Mouse (Mus musculus): Measurements from ENCODE around the gene Prkce. TPM values are rescaled to one million over a fixed set of nuclear protein-coding genes. Genes with fewer than 3 reads are reported as not detected.

Gene Prkce
- polyA plus RNA-seq, 1 experiment from 2014 or later: 8.1 TPM

DNA sequence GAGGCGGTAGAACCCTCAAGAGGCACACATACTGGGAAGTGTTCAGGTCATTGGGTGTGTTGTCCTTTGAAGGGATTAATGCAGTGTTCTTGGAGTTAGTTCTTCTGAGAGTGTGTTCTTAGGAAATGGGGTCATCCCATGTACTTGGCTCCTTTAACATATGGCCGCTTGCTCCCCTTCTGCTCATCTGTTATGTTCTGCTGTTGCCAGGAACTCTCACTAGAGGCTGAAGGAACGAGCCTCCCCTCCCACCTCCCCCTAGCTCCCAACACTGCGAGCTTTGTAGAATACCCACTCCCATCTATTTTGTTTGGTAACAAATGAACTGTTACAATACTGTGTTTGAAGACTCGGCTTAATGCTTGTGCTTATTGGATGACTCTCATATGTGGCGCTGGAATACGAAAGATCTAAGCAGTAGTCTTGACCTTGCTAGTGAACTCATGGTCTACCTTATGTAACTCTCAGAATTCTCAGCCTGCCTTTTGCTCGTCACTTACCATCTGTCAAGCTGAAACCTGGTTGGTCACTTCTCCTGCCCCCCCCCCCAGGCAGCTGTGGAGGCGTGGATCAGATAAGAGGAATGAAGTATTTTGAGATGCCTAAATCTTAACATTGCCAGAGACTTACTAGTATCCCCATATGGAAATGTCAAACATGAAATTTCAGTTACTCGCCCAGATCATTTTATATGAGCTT, 58.1 kb downstream of the Prkce start:
- Histone ChIP-seq H3K36me3 (no peaks in the 10 kb centered on the region), H3K4me1 (no peaks in the 10 kb centered on the region), H3K9me3 (replicated peaks) (no peaks in the 10 kb centered on the region), H3K27ac (replicated peaks) (no peak overlapping the region), H3K27me3 (no peaks in the 10 kb centered on the region), H3K4me2 (replicated peaks) (no peak overlapping the region), H3K4me3 (replicated peaks) (no peak overlapping the region), H3K9ac (no peak overlapping the region)
- ATAC-seq (ENCODE audit: insufficient number of reproducible peaks, low FRiP score, low TSS enrichment, low read depth): no peak
- 75% methylated on average over 10 of the region's 10 CpGs for whole genome bisulfite sequencing

DNA sequence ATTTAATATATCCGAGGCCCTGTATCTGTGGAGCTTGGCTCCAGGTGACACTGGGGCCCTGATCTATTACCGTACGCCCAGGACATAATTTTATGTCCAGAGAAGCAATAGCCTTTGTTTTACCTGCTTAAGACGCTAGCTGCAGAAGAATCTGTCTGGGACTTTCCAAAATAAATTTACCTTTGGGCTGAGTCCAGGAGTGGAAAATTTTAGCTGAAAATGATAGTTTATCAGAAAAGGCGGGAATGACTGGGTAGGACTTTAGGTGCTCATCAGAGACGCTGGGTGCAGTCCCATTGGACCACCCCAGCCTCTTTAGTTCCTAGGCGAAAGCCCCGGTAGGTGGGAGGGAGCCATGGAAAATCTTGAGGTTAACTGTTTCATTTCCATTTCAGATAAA, 58.6 kb downstream of the Prkce start:
- no peaks in the 10 kb centered on the region for H3K9me3 ChIP-seq (replicated peaks)
- H3K27ac ChIP-seq (replicated peaks): no peak overlapping the region
- H3K4me1 ChIP-seq: no peaks in the 10 kb centered on the region
- no peak overlapping the region for H3K4me3 ChIP-seq (replicated peaks)
- WGBS: 70% methylated on average over 8 of the region's 8 CpGs
- H3K9ac ChIP-seq: no peak overlapping the region
- H3K36me3 ChIP-seq: no peaks in the 10 kb centered on the region
- H3K4me2 ChIP-seq (replicated peaks): no peak overlapping the region
- ATAC-seq (ENCODE audit: insufficient number of reproducible peaks, low FRiP score, low TSS enrichment, low read depth): no peak
- H3K27me3 ChIP-seq: no peaks in the 10 kb centered on the region

DNA sequence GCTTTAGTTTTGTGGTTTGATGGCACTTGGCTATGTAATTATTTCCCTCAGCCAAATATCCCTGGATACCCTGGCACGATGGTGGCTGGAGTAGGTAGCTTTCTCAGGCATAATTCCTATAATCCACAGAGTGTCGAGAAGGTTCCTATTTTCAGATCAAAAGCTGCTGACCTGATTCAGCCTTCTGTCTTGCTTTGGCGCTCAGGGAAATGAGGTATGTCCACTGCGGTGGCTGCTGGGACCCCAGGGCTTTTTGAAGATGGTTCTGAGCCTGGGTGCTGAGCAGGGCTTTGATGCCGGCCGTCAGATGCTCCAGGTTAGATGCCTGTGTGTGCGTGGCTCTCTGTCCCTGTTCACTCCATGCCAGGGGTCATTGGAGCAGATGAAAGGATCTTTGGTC, 59.0 kb downstream of the Prkce start:
- no peak overlapping the region for H3K9ac ChIP-seq
- no peak overlapping the region for H3K4me2 ChIP-seq (replicated peaks)
- no peaks in the 10 kb centered on the region for H3K36me3 ChIP-seq
- H3K4me1 ChIP-seq: peaks cover 2% of the 10 kb centered on the region
- no peak overlapping the region for H3K4me3 ChIP-seq (replicated peaks)
- ATAC-seq (ENCODE audit: insufficient number of reproducible peaks, low FRiP score, low TSS enrichment, low read depth): no peak
- no peak overlapping the region for H3K27ac ChIP-seq (replicated peaks)
- WGBS: 77% methylated on average over 7 of the region's 7 CpGs
- H3K9me3 ChIP-seq (replicated peaks): no peaks in the 10 kb centered on the region
- H3K27me3 ChIP-seq: no peaks in the 10 kb centered on the region

DNA sequence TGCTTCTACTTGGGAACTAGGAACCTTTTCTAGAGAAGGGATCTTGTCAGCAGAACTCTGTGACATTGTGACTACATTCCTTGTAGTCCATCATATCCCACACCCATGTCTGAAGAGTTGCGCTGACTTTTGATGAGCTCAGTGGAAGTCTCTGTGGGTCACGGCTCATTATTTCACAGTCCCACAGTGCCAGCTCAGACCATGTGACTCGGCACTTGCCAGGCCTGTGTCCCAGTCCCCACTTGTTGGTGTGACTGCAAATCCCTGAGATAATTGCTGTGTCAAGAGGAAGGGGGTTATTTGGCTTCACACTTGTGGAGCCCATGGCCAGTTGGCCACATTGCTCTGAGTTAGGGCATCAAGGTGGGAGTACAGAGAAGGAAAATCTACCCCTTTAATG, 59.8 kb downstream of the Prkce start:
- Histone ChIP-seq H3K9ac (no peak overlapping the region), H3K4me2 (replicated peaks) (no peak overlapping the region), H3K4me3 (replicated peaks) (no peak overlapping the region), H3K27ac (replicated peaks) (no peak overlapping the region), H3K9me3 (replicated peaks) (no peaks in the 10 kb centered on the region), H3K4me1 (peaks cover 7% of the 10 kb centered on the region), H3K27me3 (no peaks in the 10 kb centered on the region), H3K36me3 (no peaks in the 10 kb centered on the region)
- WGBS: 75% methylated on average over 3 of the region's 3 CpGs
- ATAC-seq (ENCODE audit: insufficient number of reproducible peaks, low FRiP score, low TSS enrichment, low read depth): no peak

DNA sequence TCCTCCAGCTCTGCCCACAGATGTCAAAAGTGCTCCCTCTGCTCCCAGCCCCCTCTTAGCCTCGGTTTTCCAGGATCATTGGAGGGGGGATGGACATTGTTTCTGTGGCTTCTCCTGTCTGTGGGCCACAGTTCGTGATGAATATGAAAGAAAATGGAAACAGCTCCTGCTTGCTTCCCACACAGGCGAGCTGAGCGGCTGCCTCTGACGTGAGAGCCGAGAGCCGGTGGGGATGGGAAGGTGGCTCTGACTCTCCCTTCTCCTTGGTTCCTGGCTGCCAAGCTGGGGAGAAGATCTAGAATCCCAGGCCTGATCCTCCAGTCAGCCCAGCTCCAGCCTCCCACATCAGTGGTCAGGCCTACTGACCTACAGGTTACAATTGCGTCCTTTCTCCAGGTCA, 61.3 kb downstream of the Prkce start:
- Histone ChIP-seq H3K36me3 (no peaks in the 10 kb centered on the region), H3K4me1 (peaks cover 7% of the 10 kb centered on the region), H3K9ac (no peak overlapping the region), H3K27me3 (no peaks in the 10 kb centered on the region), H3K4me3 (replicated peaks) (no peak overlapping the region), H3K27ac (replicated peaks) (no peak overlapping the region), H3K9me3 (replicated peaks) (no peaks in the 10 kb centered on the region), H3K4me2 (replicated peaks) (no peak overlapping the region)
- ATAC-seq (ENCODE audit: insufficient number of reproducible peaks, low FRiP score, low TSS enrichment, low read depth): no peak
- WGBS: 88% methylated on average over 8 of the region's 8 CpGs

DNA sequence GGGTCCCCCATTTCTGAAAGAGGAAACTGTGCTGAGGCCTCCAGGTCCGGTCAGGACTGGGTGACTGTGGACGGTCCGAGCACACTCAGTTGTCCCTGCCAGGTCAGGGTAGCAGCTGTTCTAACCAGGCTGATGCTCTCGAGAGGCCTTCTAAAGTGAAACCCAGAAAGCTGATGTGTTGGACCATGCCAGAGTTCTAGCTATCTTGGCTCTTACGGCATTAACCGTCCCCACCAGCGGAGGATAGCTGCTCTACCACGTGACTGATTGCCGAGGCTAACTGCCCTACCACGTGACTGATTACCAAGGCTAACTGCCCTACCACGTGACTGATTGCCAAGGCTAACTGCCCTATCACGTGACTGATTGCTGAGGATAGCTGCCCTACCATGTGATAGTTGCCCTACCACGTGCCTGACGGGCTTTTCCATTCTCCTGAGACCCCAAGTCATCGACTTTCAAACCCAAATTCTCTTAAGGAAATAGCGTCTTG, 62.6 kb downstream of the Prkce start:
- Histone ChIP-seq H3K27ac (replicated peaks) (no peak overlapping the region), H3K36me3 (no peaks in the 10 kb centered on the region), H3K4me3 (replicated peaks) (no peak overlapping the region), H3K9me3 (replicated peaks) (no peaks in the 10 kb centered on the region), H3K4me1 (peaks cover 13% of the 10 kb centered on the region), H3K9ac (no peak overlapping the region), H3K4me2 (replicated peaks) (no peak overlapping the region), H3K27me3 (no peaks in the 10 kb centered on the region)
- WGBS: 89% methylated on average over 16 of the region's 16 CpGs
- no peak for ATAC-seq (ENCODE audit: insufficient number of reproducible peaks, low FRiP score, low TSS enrichment, low read depth)

DNA sequence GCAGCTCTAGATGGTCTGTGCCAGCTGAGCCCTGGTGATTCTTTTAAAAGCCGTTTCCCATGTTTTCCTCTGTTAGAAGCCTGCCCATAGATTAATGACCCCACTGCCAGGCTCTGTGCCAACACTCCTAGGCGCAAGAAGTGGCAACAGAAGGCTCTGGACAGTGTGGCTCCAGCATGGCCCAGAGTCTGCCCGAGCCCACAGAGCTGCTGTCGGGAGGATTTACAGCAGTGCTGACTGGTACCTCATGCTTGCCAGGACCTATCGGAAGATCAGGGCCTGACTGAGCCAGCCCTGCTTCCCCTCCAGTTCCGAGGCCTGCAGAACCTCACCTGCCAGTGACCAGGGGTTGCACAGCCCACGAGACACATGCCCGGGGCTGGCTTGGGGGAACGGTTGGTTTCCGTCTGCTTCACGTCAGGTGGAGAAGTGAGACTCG, 64.2 kb downstream of the Prkce start:
- no peak overlapping the region for H3K9ac ChIP-seq
- H3K27ac ChIP-seq (replicated peaks): no peak overlapping the region
- peaks cover 13% of the 10 kb centered on the region for H3K4me1 ChIP-seq
- no peak overlapping the region for H3K4me2 ChIP-seq (replicated peaks)
- ATAC-seq (ENCODE audit: insufficient number of reproducible peaks, low FRiP score, low TSS enrichment, low read depth): no peak
- no peaks in the 10 kb centered on the region for H3K9me3 ChIP-seq (replicated peaks)
- WGBS: 71% methylated on average over 12 of the region's 12 CpGs
- H3K4me3 ChIP-seq (replicated peaks): no peak overlapping the region
- no peaks in the 10 kb centered on the region for H3K27me3 ChIP-seq
- no peaks in the 10 kb centered on the region for H3K36me3 ChIP-seq

DNA sequence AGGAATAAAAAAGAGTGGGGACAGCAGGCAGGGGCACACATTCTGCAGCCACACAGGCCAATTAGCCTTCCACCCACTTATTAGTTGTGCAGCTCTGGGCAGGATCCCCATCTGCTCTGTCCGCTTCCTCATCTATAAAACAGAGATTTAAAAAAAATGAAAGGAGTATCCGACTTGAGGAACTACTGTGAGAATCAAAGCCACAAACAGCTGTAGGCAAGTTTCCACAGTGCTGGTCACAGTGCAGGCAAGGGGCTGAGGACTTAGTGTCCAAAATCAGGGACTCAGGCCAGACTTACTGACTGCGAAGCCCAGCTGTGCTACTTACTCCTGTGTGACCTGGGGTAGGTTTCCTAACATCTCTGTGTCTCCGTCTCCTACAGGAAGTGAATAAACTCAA, 64.7 kb downstream of the Prkce start:
- Histone ChIP-seq H3K9ac (no peak overlapping the region), H3K4me1 (peaks cover 13% of the 10 kb centered on the region), H3K4me3 (replicated peaks) (no peak overlapping the region), H3K4me2 (replicated peaks) (no peak overlapping the region), H3K36me3 (no peaks in the 10 kb centered on the region), H3K27ac (replicated peaks) (no peak overlapping the region), H3K27me3 (no peaks in the 10 kb centered on the region), H3K9me3 (replicated peaks) (no peaks in the 10 kb centered on the region)
- ATAC-seq (ENCODE audit: insufficient number of reproducible peaks, low FRiP score, low TSS enrichment, low read depth): no peak
- WGBS: 84% methylated on average over 4 of the region's 4 CpGs

DNA sequence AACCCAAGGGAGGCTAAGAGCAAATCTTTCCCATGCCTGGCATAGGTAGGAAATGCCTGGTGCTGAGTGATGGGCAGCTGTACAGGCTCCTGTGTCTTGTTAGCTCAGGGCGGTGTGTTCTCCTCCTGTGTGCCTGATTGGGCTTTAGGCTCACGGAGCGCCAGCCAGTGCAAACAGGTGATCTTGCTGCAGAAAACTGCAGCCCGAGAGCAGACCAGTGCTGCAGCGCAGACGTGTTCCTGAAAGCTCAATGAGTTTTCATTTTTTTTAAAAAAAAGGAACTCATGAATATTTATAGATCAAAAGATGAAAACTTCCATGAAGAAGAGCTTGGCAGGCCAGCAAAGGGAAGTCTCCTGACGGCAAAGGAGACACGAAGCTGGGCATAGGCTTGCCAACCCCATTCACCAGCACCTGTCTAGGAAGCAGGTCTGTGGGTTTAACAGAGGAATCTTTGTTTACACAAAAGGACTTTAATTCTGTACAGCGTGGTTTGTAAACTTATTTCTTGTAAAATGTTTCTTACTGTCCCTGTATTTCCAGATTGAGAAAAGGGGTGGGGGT, 67.1 kb downstream of the Prkce start:
- ATAC-seq (ENCODE audit: insufficient number of reproducible peaks, low FRiP score, low TSS enrichment, low read depth): no peak
- H3K4me1 ChIP-seq: peaks cover 13% of the 10 kb centered on the region
- WGBS: 57% methylated on average over 9 of the region's 9 CpGs
- H3K27ac ChIP-seq (replicated peaks): no peak overlapping the region
- H3K9me3 ChIP-seq (replicated peaks): no peaks in the 10 kb centered on the region
- no peak overlapping the region for H3K4me3 ChIP-seq (replicated peaks)
- no peaks in the 10 kb centered on the region for H3K36me3 ChIP-seq
- no peak overlapping the region for H3K9ac ChIP-seq
- no peaks in the 10 kb centered on the region for H3K27me3 ChIP-seq
- no peak overlapping the region for H3K4me2 ChIP-seq (replicated peaks)

DNA sequence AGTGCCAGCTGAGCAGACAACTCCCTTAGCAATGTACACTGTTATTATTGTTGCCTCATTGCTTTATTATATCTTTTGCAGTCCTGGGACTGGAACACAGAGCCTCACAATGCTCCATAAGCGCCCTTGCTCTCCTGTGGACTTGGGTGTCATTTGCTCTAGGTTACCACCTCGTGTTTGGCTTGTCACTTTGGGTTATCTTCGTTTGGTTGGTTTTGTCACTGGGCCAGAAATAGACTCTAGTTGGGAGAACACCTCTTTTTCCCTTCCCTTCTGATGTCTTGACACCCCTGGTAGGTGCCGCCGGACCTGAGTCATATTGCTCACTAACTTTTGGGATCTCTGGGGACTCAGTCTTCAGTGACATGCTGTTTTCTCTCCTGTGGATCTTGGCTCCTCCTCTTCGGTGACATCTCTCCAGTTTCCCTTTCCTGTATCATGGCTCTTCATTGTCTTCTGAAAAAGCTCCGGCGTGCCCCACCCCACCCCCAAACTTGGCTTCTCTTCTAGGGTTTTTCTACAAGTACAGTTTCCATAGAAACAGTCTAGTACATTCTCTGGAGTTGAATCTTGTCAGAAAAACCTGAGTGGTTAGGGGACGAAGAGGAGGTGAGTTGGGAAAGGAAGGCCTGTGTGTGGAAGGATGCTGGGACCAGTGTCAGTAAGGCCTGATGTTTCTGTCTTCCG, 68.6 kb downstream of the Prkce start:
- no peak for ATAC-seq (ENCODE audit: insufficient number of reproducible peaks, low FRiP score, low TSS enrichment, low read depth)
- no peak overlapping the region for H3K4me3 ChIP-seq (replicated peaks)
- peaks cover 13% of the 10 kb centered on the region for H3K4me1 ChIP-seq
- 82% methylated on average over 10 of the region's 10 CpGs for WGBS
- no peaks in the 10 kb centered on the region for H3K9me3 ChIP-seq (replicated peaks)
- no peak overlapping the region for H3K4me2 ChIP-seq (replicated peaks)
- H3K9ac ChIP-seq: no peak overlapping the region
- no peak overlapping the region for H3K27ac ChIP-seq (replicated peaks)
- H3K36me3 ChIP-seq: no peaks in the 10 kb centered on the region
- no peaks in the 10 kb centered on the region for H3K27me3 ChIP-seq

DNA sequence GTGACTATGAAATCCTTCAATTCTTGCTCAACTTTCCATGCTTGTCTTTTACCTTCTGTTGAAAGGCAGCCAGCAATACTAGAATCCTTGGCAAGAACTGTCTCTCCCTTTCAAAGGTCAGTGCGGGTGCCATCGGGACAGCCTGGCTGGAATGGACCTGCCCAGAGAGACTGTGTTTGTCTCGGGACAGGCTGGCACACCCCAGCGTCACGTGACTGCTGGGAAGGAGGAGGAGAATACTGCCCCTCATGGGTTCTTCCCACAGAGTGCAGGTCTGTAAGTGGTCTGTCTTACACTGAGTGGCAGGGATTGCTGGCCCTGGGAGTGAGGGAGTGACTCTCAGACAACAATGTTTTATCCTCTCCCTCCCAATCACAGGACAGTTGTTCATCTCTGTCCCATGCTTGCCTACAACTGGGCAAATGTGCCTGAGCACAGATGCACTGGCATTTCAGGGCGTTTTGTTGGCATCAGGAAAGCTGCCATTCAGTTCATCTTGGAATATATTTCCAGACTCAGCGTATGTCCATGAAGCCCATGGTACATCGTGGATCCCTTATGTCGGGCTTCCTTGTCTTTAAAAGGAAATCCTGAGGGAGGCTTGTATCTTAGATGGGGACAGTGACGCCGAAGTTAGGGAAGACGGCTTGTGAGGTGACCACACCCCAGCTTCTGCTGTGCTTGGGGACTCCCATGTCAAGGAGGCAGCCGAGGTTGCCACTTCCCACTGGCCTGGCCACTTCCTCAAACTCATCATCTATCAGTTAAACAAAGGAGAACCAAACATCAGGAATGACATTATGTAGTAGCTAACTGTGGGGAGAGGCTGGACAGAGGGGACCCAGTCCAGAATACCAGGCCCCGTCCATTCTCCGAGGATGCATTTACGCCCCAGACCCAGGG, 69.5 kb downstream of the Prkce start:
- WGBS: 89% methylated on average over 16 of the region's 16 CpGs
- H3K4me2 ChIP-seq (replicated peaks): no peak overlapping the region
- no peaks in the 10 kb centered on the region for H3K36me3 ChIP-seq

More for the DNA sequence above, 69.5 kb downstream of the Prkce start:
- no peak overlapping the region for H3K4me3 ChIP-seq (replicated peaks)
- H3K9ac ChIP-seq: no peak overlapping the region; the same call in 1 of the 2 replicates
- no peaks in the 10 kb centered on the region for H3K9me3 ChIP-seq (replicated peaks)
- no peak overlapping the region for H3K27ac ChIP-seq (replicated peaks)
- 0 out of 2 replicates have a peak, but pooled peaks have one; percentile 24 for ATAC-seq (ENCODE audit: insufficient number of reproducible peaks, low FRiP score, low TSS enrichment, low read depth)
- peaks cover 11% of the 10 kb centered on the region; the same call in 1 of the 2 replicates for H3K4me1 ChIP-seq
- H3K27me3 ChIP-seq: no peaks in the 10 kb centered on the region
